Mouse (Mus musculus) embryo, embryonic 10.5 days (tissue): ENCODE data around the gene Ptms.
"Not testable (repeated sequence)": the region's sequence is repeated elsewhere in the genome, so short reads cannot be mapped to it uniquely, and the experiment has no call there.

Experiments
- DNase-seq: peaks from one replicate; pipeline ENCODE4 v3.0.0-alpha.2; 2015; ENCODE audit warnings: low spot score

Ptms gene

GRCm38 (mm10) chr6:124904161-124904981, 15.5 kb downstream of the Ptms start:
- peak; percentile 90 for DNase-seq

GRCm38 (mm10) chr6:124903580-124904151, 16.2 kb downstream of the Ptms start:
- peak; percentile 97 for DNase-seq

DNA sequence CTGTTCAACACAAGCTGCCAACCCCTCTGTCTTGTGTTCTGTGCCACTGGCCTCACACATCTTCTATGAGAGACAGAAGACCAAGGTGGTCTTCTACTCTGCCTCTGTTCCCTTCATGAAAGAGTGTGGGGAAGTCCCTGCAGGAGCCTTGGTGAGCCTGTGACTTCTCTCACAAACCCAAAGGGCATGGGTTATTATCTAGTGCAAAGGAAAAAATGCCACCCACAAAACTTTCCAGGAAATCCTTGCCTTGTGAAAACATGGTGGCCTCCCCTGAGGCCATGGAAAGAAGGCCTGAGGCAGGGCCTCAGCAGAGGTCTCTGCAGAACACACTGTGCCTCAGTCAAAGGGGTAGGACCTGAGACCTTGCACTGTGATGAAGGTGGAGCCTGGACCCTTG, 18.1 kb downstream of the Ptms start:
- DNase-seq: no peak

- no peak for DNase-seq
Observed at GRCm38 (mm10) chr6:124900801-124901480, 19.0 kb downstream of the Ptms start.

- no peak for DNase-seq
Observed at GRCm38 (mm10) chr6:124900056-124900800, 19.7 kb downstream of the Ptms start.

DNA sequence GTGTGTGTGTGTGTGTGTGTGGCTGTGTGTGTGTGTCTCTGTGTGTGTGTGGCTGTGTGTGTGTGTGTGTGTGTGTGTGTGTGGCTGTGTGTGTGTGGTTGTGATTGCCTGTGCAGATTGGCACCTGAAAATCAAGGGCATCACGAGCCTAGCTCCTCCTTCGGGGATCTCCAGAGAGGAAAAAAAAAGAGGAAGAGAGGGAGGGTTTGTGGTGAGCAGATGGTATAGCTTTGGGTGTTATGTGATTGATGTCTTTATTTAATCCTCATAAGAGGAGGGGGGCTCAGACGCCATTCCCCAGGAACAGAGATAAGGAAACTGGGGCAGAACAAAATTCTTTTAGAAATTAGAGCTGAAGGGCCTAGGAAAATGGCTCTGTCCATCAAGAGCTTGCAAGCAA, 21.5 kb downstream of the Ptms start:
- DNase-seq: no peak

DNA sequence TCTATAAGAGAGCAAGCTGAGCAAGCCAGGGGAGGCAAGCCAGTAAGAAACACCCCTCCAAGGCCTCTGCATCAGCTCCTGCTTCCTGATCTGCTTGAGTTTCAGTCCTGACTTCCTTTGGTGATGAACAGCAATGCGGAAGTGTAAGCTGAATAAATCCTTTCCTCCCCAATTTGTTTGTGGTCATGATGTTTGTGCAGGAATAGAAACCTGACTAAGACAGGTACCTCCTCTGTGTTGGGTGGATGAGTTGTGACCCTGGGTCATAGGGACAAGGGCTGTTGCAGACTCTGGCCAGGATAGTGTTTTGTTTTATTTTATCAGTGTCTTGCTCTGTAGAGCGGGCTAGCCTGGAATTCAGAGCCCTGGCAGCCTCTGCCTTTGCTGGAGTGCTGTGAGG, 25.8 kb downstream of the Ptms start:
- not testable (repeated sequence) for DNase-seq

DNA sequence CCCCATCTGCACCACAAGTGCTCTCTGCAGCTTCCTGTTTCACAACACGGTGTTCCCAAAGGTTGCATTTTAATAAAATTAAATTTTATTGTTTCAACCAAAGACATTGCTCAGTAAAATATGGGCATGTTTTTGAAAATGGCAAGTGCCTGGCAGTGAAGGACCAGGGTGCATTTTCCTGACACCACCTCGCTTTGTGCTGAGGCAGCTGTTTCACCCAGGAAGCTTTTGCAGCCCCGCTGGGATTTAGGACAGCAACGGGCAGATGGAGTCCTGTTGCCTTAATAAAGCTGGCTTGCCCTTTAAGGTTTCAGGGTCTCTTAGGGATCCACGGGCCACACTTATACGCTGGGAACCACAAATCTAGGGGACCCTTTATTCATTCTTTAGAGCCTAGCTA, 28.9 kb downstream of the Ptms start:
- DNase-seq: no peak

GRCm38 (mm10) chr6:124888555-124889125, 31.3 kb downstream of the Ptms start:
- DNase-seq: no peak

- no peak for DNase-seq
Observed at GRCm38 (mm10) chr6:124887986-124888385, 31.9 kb downstream of the Ptms start, which contains the start of gene Cd4. Gene Cd4 (minus strand): TSS chr6:124888221.

DNA sequence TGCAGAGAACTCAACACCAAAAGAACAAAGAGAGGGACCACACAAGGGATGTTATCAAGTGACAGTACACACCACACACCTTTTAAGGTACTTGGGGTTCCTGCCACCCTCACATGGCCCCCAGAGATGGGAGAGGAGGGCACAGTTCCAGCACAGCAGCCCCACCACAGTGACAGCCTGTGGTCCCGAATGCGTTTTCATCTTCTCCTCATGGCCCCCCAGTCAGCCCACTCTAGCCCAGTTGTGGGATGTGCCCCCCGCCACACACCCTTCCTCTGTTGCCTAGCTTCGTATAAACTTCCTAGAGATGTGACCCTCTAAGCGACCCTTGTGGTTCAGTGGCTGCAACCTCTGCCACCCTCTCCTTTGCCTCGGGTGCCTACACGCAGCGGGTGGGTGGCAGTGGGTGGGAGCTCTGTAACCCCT, 33.9 kb downstream of the Ptms start:
- DNase-seq: no peak

DNA sequence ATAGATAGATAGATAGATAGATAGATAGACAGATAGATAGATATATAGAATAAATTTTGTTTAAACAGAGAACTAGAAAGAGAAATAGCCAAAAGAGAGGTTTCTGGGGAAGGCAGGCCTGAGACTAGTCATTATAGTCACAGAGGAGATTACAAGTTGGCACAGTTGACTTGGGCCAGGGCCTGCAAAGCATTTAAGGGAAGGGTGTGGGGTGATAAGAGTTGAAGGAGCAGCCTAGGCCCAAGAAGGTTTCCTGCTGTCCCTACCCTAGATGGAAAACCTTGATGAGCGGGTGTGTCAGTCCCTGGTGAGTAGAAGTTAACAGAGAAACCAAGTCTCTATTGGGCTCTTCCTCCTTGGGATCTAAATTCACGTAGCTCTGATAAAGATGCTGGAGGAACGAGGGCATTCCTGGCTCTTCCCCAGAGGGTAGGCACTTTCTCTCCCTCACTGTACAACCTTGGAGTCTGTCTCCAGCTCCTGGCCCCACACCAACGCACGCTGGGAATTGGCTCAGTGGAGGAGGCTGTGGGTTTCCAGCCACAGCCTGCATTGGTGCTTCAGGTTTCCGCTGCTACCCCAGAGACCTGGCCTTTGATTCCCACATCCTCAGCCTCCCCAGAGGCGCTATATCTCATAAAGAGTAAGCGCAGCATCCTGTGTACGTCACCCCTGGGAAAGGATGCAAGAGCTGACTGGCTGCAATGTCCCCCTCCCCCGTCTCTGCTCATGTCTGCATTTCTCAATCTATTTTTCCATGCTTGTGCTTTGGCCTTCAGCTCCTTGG, 35.0 kb downstream of the Ptms start:
- no peak for DNase-seq

DNA sequence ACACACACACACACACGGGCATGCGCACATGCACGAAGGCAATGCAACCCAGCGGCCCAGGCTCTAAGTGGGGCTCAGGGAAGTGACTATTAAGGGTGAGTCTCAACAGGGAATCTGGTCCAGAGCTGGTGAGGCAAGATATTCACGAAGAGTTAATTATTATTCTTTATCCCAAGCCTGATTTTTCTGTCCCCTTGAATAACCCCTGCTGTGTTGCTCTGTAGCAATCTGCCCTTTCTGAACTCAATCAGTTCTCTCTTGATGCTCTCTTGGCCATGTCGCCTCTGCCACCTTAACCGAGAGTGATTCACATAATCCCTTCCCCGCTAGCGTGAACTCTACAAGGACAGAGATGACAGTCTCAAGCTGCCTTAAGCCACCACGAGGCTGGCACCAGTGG, 36.6 kb downstream of the Ptms start:
- DNase-seq: no peak

- no peak for DNase-seq
Observed at GRCm38 (mm10) chr6:124881821-124882220, 38.1 kb downstream of the Ptms start.

GRCm38 (mm10) chr6:124879390-124879789, 40.5 kb downstream of the Ptms start:
- no peak for DNase-seq

DNA sequence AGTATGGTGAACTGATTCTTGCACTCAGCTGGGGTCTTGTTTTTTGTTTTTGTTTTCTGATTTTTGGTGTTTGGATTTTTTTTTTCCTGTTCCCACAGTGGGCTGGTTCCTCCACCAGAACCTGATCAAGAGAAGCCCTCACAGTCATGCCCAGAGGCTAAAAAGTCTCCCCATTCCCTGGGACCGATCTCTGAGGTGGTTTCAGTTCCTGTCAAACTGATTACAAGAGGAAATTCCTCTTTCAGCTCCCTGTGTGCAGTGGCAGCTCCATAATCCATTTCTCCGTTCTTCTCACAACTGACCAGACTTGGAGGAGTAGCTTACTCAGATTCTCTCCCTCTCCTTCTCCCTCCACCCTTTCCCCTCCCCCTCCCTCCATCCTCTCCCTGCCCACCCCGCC, 45.6 kb downstream of the Ptms start:
- no peak for DNase-seq

GRCm38 (mm10) chr6:124866560-124866959, 53.3 kb downstream of the Ptms start:
- no peak for DNase-seq

DNA sequence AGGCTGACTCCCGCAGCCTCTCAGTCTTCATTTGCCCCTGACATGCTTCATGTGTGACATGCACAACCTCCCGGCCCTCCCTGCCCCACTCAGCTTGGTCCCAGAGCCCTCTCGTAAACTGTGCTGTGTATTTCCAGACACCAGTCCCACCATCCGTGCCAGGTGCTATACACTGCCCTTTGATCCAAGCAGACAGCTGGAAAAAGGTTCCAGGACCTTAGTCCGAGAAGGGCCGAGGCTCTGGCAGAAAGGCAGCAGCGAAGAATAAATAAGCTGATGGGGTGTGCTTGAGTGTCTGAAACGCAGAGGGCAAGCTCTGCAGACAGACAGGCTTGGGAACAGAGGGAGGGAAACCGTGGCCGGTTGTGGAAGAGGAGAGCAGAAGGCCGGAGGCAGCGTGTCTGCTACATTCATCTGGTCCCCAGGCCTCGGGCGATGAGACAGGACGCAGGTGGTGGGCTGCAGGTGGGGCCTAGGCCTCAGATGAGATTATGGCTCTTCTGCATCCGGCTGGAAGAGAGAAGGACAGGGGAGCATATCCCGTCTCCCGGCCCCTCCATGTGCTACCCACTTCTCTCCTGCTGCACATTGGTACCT, 54.0 kb downstream of the Ptms start:
- no peak for DNase-seq
